Mouse (Mus musculus) MEL (cell line): ENCODE measurements around the gene Insl5. TPM values are rescaled to one million over a fixed set of nuclear protein-coding genes. Genes with fewer than 3 reads are reported as not detected.

Source experiments
- DNase-seq: peaks from one replicate; pipeline ENCODE4 v3.0.0; 2011; ENCODE audit warnings: low read depth, low spot score
- H3K27ac ChIP-seq: 2 replicates; pipeline ENCODE4 v1.5.1; 2012; ENCODE audit warnings: low read depth, mild to moderate bottlenecking, control low read depth, low read length, moderate library complexity; ENCODE audit not compliant: control insufficient read depth
- H3K27me3 ChIP-seq, 2 experiments: fragments of 150-350 bp in 1 of 2; sonication (generic) in 1 of 2; 2 replicates each; pipeline ENCODE4 v1.6.1; 2012; ENCODE audit warnings: low read length in 2 of 2, mild to moderate bottlenecking in 2 of 2, improper control_type of control experiment in 1 of 2, moderate library complexity in 1 of 2; ENCODE audit not compliant: insufficient read depth in 2 of 2, control insufficient read depth in 1 of 2
- H3K36me3 ChIP-seq, 2 experiments: 2 replicates each; pipeline ENCODE4 v1.6.1; 2012 to 2014; ENCODE audit warnings: low read length in 2 of 2, improper control_type of control experiment in 1 of 2, inconsistent platforms in 1 of 2, mild to moderate bottlenecking in 1 of 2; ENCODE audit not compliant: insufficient read depth in 2 of 2, control insufficient read depth in 1 of 2
- H3K4me1 ChIP-seq, 2 experiments: fragments of 150-350 bp in 1 of 2; sonication (generic) in 1 of 2; 2 replicates each; pipeline ENCODE4 v1.6.1; 2012; ENCODE audit warnings: low read length in 2 of 2, improper control_type of control experiment in 1 of 2, mild to moderate bottlenecking in 1 of 2; ENCODE audit not compliant: insufficient read depth in 2 of 2, control insufficient read depth in 1 of 2
- H3K4me3 ChIP-seq, 2 experiments: fragments of 150-350 bp in 1 of 2; sonication (generic) in 1 of 2; 2 replicates each; pipeline ENCODE4 v1.5.1; 2012; ENCODE audit warnings: low read depth in 2 of 2, low read length in 2 of 2, mild to moderate bottlenecking in 2 of 2, moderate library complexity in 2 of 2, control low read depth in 1 of 2, improper control_type of control experiment in 1 of 2; ENCODE audit not compliant: control insufficient read depth in 1 of 2, insufficient read depth in 1 of 2
- H3K79me2 ChIP-seq: 2 replicates; pipeline ENCODE4 v1.6.1; 2012; ENCODE audit warnings: mild to moderate bottlenecking, low read length, moderate library complexity; ENCODE audit not compliant: control insufficient read depth, poor library complexity, insufficient read depth
- H3K9ac ChIP-seq: 2 replicates; pipeline ENCODE4 v1.6.1; 2012; ENCODE audit warnings: low read depth, mild to moderate bottlenecking, control low read depth, low read length, moderate library complexity; ENCODE audit not compliant: control insufficient read depth, poor library complexity, severe bottlenecking
- H3K9me3 ChIP-seq: fragments of 150-350 bp; sonication (generic); replicated peaks from 2 replicates; pipeline ENCODE4 v1.6.1; 2012; ENCODE audit warnings: mild to moderate bottlenecking, low read length, improper control_type of control experiment, moderate library complexity; ENCODE audit not compliant: insufficient read depth
- BHLHE40 ChIP-seq: IDR thresholded peaks from 2 replicates; pipeline ENCODE4 v1.6.1; 2012; ENCODE audit warnings: low read depth, mild to moderate bottlenecking, inconsistent platforms, low read length, improper control_type of control experiment, borderline replicate concordance
- EP300 ChIP-seq, 2 experiments: IDR thresholded peaks; 2 replicates each; pipeline ENCODE4 v1.6.1; 2011; ENCODE audit warnings: improper control_type of control experiment in 2 of 2, low read length in 2 of 2, low read depth in 1 of 2, mild to moderate bottlenecking in 1 of 2
- ETS1 ChIP-seq: IDR thresholded peaks from 2 replicates; pipeline ENCODE4 v1.6.1; 2012; ENCODE audit warnings: low read depth, mild to moderate bottlenecking, inconsistent platforms, low read length, improper control_type of control experiment, moderate library complexity
- GATA1 ChIP-seq: IDR thresholded peaks from 2 replicates; pipeline ENCODE4 v1.6.1; 2011; ENCODE audit warnings: low read depth, low read length, improper control_type of control experiment
- HCFC1 ChIP-seq: IDR thresholded peaks from 2 replicates; pipeline ENCODE4 v1.6.1; 2012; ENCODE audit warnings: low read depth, mild to moderate bottlenecking, inconsistent platforms, low read length, improper control_type of control experiment, moderate library complexity
- JUND ChIP-seq: IDR thresholded peaks from 2 replicates; pipeline ENCODE4 v1.6.1; 2011; ENCODE audit warnings: low read depth, mild to moderate bottlenecking, improper control_type of control experiment, low read length
- KAT2A ChIP-seq: conservative IDR thresholded peaks from 2 replicates; pipeline ENCODE4 v1.6.1; 2012; ENCODE audit warnings: low read depth, low read length, improper control_type of control experiment, inconsistent platforms
- MAFK ChIP-seq: IDR thresholded peaks from 2 replicates; pipeline ENCODE4 v1.6.1; 2011; ENCODE audit warnings: low read depth, mild to moderate bottlenecking, low read length, improper control_type of control experiment, borderline replicate concordance
- MAX ChIP-seq: IDR thresholded peaks from 2 replicates; pipeline ENCODE4 v1.6.1; 2011; ENCODE audit warnings: low read length, improper control_type of control experiment
- MAZ ChIP-seq: IDR thresholded peaks from 2 replicates; pipeline ENCODE4 v1.6.1; 2012; ENCODE audit warnings: low read depth, mild to moderate bottlenecking, inconsistent platforms, low read length, improper control_type of control experiment
- MEF2A ChIP-seq: IDR thresholded peaks from 2 replicates; pipeline ENCODE4 v1.6.1; 2014; ENCODE audit warnings: low read depth, mild to moderate bottlenecking, inconsistent platforms, low read length, improper control_type of control experiment; ENCODE audit not compliant: poor library complexity, insufficient replicate concordance, severe bottlenecking; ENCODE audit errors: extremely low read depth
- MXI1 ChIP-seq: IDR thresholded peaks from 2 replicates; pipeline ENCODE4 v1.6.1; 2011; ENCODE audit warnings: mild to moderate bottlenecking, low read depth, low read length, improper control_type of control experiment
- MYB ChIP-seq: IDR thresholded peaks from 2 replicates; pipeline ENCODE4 v1.6.1; 2011; ENCODE audit warnings: mild to moderate bottlenecking, low read depth, low read length, improper control_type of control experiment
- NELFE ChIP-seq: IDR thresholded peaks from 2 replicates; pipeline ENCODE4 v1.6.1; 2011; ENCODE audit warnings: low read depth, low read length, improper control_type of control experiment
- NRF1 ChIP-seq: IDR thresholded peaks from 2 replicates; pipeline ENCODE4 v1.6.1; 2014; ENCODE audit warnings: low read depth, mild to moderate bottlenecking, inconsistent platforms, low read length, improper control_type of control experiment, moderate library complexity; ENCODE audit not compliant: poor library complexity, insufficient read depth, severe bottlenecking
- RAD21 ChIP-seq: IDR thresholded peaks from 2 replicates; pipeline ENCODE4 v1.6.1; 2011; ENCODE audit warnings: mild to moderate bottlenecking, low read depth, low read length, improper control_type of control experiment
- RCOR1 ChIP-seq: IDR thresholded peaks from 2 replicates; pipeline ENCODE4 v1.6.1; 2012; ENCODE audit warnings: low read depth, mild to moderate bottlenecking, inconsistent platforms, low read length, improper control_type of control experiment
- SIN3A ChIP-seq: IDR thresholded peaks from 2 replicates; pipeline ENCODE4 v1.6.1; 2012; ENCODE audit warnings: low read length, improper control_type of control experiment, inconsistent platforms
- TAL1 ChIP-seq: IDR thresholded peaks from 2 replicates; pipeline ENCODE4 v1.6.1; 2012; ENCODE audit warnings: mild to moderate bottlenecking, inconsistent platforms, low read length, moderate library complexity, mixed read lengths
- TBP ChIP-seq: IDR thresholded peaks from 2 replicates; pipeline ENCODE4 v1.8.0; 2011; ENCODE audit warnings: low read depth, low read length, improper control_type of control experiment
- TCF12 ChIP-seq: IDR thresholded peaks from 2 replicates; pipeline ENCODE4 v1.6.1; 2014; ENCODE audit warnings: low read depth, mild to moderate bottlenecking, inconsistent platforms, low read length, improper control_type of control experiment, moderate library complexity
- UBTF ChIP-seq: IDR thresholded peaks from 2 replicates; pipeline ENCODE4 v1.6.1; 2012; ENCODE audit warnings: low read depth, mild to moderate bottlenecking, inconsistent platforms, low read length, improper control_type of control experiment, moderate library complexity, borderline replicate concordance; ENCODE audit not compliant: insufficient read depth
- USF1 ChIP-seq: IDR thresholded peaks from 2 replicates; pipeline ENCODE4 v1.6.1; 2014; ENCODE audit warnings: low read depth, mild to moderate bottlenecking, inconsistent platforms, low read length, improper control_type of control experiment, moderate library complexity
- USF2 ChIP-seq, 2 experiments: IDR thresholded peaks; 2 replicates each; pipeline ENCODE4 v1.6.1; 2011 to 2012; ENCODE audit warnings: improper control_type of control experiment in 2 of 2, low read length in 2 of 2, borderline replicate concordance in 1 of 2, inconsistent platforms in 1 of 2, low read depth in 1 of 2, mild to moderate bottlenecking in 1 of 2; ENCODE audit not compliant: insufficient read depth in 1 of 2
- ZC3H11A ChIP-seq: IDR thresholded peaks from 2 replicates; pipeline ENCODE4 v1.6.1; 2012; ENCODE audit warnings: low read depth, mild to moderate bottlenecking, inconsistent platforms, low read length, improper control_type of control experiment
- ZMIZ1 ChIP-seq: IDR thresholded peaks from 2 replicates; pipeline ENCODE4 v1.6.1; 2012; ENCODE audit warnings: low read depth, mild to moderate bottlenecking, inconsistent platforms, low read length, improper control_type of control experiment, moderate library complexity
- polyA plus RNA-seq, 2 experiments: library from polyadenylated mRNA; stranded (reverse) in 1 of 2; unstranded in 1 of 2; fragments of >175 nt in 1 of 2; fragments of >200 nt in 1 of 2; gene quantifications; 2 replicates each; pipeline versions ENCODE4 v1.2.1 to v1.2.4; 2012; ENCODE audit warnings: low replicate concordance in 2 of 2, low read depth in 1 of 2; ENCODE audit not compliant: insufficient read length in 2 of 2, insufficient read depth in 1 of 2, missing spikeins in 1 of 2
- total RNA-seq: library from RNA; depleted of rRNA; stranded (reverse); fragments of 300-350 nt; gene quantifications from 2 replicates; pipeline ENCODE4 v1.2.3, GENCODE M21; 2012; rRNA removed

The Insl5 gene
- total RNA-seq (not detected in 2 replicates), polyA plus RNA-seq (not detected)

GRCm38 (mm10) chr4:103026621-103027020, at the start of gene Insl5:
Gene Insl5, minus strand, starts transcription at chr4:103026842.
- Histone ChIP-seq H3K9ac (no peak within 1 kb of the TSS), H3K79me2 (no peaks in the 10 kb centered on the region), H3K27ac (no peak within 1 kb of the TSS), H3K36me3 (no peaks in the 10 kb centered on the region), H3K4me1 (no peaks in the 10 kb centered on the region), H3K9me3 (no peaks in the 10 kb centered on the region), H3K4me3 (no peak within 1 kb of the TSS)
- no peak for DNase-seq
- TF ChIP-seq TBP, result no peak
- TF ChIP-seq SIN3A, result no peak
- no peak for TF ChIP-seq USF2 (IDR thresholded peaks at IDR 0.05; ENCODE audit: borderline replicate concordance in 1 of 2, insufficient read depth in 1 of 2, low read depth in 1 of 2, low read length in 2 of 2)
- no peak for TF ChIP-seq MAX
- TF ChIP-seq NRF1, result no peak
- TF ChIP-seq MAFK, result no peak
- no peak for TF ChIP-seq ZMIZ1
- no peak for TF ChIP-seq USF1
- TF ChIP-seq TAL1, result no peak
- TF ChIP-seq MAZ, result no peak
- no peak for TF ChIP-seq NELFE
- no peak for TF ChIP-seq KAT2A
- no peak for TF ChIP-seq ETS1
- no peak for TF ChIP-seq MEF2A
- TF ChIP-seq GATA1, result no peak
- no peak for TF ChIP-seq BHLHE40
- no peak for TF ChIP-seq TCF12
- TF ChIP-seq, all 39 proteins: peak for 0
- H3K27me3 ChIP-seq, result no peaks in the 10 kb centered on the region

GRCm38 (mm10) chr4:103070631-103071030, 44.0 kb upstream of the Insl5 start:
- no peak for TF ChIP-seq MEF2A
- TF ChIP-seq TAL1, result no peak
- no peak for TF ChIP-seq ETS1
- TF ChIP-seq RCOR1, result no peak
- no peak for TF ChIP-seq EP300 (IDR thresholded peaks at IDR 0.05; ENCODE audit: low read depth in 1 of 2, low read length in 2 of 2)
- no peak for TF ChIP-seq HCFC1
- TF ChIP-seq RAD21, result no peak
- TF ChIP-seq MYB, result no peak
- no peak for TF ChIP-seq NELFE
- no peak for TF ChIP-seq JUND
- no peak for TF ChIP-seq KAT2A
- TF ChIP-seq UBTF, result no peak
- TF ChIP-seq MAZ, result no peak
- no peak for TF ChIP-seq ZC3H11A
- no peak for TF ChIP-seq BHLHE40
- no peak for TF ChIP-seq MXI1
- no peak for TF ChIP-seq MAX
- no peak overlapping the region for H3K9ac ChIP-seq
- no peak overlapping the region for H3K4me3 ChIP-seq
- no peak for DNase-seq
- H3K27ac ChIP-seq, result no peak overlapping the region
- H3K27me3 ChIP-seq, result no peaks in the 10 kb centered on the region
- no peaks in the 10 kb centered on the region for H3K36me3 ChIP-seq
- H3K4me1 ChIP-seq, result no peaks in the 10 kb centered on the region
- H3K9me3 ChIP-seq, result no peaks in the 10 kb centered on the region
- no peaks in the 10 kb centered on the region for H3K79me2 ChIP-seq
